Mouse (Mus musculus) urinary bladder, postnatal 36 days (tissue): ENCODE data around the gene Usp36.

Experiments used
- DNase-seq, 2 experiments: peaks; one replicate each; pipeline ENCODE4 v3.0.0; 2022; ENCODE audit warnings: low spot score in 2 of 2, mixed read lengths in 1 of 2

Usp36 gene

DNA sequence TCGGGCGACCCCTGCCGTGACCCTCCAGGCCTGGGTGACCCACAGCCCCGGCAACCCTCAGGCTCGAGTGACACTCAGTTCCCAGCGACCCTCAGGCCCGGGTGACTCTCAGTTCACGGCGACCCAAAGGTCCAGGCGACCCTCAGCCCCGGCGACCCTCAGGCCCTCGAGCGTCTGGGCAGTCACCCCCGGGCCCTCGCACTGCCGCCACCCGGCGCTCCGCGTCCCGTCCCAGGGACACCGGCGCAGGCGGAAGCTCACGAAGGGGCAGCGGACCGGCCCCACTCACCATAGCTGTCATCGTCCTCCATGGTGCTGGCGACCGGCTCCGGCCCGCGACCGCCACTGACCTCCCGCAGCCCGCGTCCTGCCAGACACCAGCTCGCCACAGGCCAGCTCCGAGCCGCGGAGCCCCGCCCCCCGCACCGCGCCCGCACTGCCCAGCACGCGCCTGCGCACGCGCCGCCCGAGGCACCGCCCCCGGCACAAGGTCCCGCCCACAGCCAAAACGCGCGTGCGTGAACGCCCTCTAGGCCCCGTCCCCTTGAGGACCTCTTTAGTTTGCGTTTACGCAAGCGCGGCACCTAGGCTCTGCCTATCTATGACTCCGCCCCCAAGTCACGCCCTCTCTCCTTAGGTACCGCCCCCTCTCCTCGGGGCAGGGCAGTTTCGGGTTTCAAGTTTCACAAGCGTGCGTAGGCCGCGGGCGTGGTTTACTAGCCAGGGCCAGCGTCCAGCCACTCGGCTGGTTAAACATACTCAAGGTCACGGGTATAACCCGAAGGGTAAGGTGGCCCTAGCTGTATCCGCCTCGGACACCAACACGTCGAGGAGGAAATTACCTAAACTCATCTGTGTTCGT lies 41.7 kb downstream of the Usp36 start, which contains the start of gene Cyth1:
TSS of gene Cyth1 (minus strand) at position 443 of the 862 bp plus-strand sequence.
- DNase-seq: peak; percentile 100

DNA sequence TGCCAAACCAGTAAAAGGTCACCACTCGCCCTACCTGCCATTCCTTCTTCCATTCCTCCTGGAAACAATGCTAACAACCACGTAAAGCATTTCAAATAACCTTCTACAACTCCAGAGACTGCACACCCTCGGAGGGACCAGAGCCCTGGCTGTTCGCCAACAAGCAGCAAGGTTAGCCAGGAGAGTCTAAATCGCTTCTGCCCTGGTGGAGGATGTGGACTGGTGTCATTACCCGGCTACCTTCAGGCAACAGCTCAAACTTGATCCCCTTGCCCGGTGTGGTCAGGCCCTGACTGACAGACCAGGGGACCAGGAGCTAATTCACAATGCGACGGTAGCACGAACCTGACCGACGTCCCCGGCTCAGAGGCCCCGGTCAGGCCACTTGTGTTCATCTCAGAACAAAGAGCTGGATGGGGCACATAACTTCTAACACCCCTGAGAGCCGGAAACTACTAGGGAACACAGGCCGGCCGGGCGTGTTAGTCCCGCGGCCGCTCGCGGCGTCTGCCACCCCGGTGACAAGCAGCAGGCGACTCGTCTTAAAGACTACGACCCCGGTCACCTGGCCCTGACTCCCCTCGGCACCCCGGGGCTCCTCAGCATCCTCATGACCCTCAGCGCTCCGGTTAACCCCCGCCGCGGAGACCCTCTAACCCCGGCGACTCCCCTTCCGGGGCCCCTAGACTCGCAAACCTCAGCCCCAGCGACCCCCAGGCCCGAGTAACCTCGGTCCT lies 42.5 kb downstream of the Usp36 start:
- peak; percentile 64 for DNase-seq

DNA sequence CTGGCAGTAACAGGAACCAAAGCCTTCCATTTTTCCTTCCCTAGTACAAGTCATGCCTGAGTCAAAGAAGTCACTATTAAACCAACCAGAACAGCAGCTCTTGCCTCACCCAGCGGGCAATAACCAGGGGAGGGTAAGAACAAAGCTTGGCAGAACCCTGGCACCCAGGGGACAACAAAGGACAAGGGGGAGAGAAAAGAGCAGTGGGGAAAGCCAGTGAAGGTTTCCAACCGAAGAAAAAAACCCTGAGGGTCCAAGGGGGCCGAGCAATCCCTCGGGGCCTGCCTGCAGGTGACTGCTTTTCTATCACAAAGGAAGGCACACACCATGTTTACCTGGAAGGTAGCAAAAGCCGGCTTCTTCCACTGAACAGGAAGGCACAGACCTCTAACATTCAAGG lies 43.3 kb downstream of the Usp36 start:
- DNase-seq: no peak

DNA sequence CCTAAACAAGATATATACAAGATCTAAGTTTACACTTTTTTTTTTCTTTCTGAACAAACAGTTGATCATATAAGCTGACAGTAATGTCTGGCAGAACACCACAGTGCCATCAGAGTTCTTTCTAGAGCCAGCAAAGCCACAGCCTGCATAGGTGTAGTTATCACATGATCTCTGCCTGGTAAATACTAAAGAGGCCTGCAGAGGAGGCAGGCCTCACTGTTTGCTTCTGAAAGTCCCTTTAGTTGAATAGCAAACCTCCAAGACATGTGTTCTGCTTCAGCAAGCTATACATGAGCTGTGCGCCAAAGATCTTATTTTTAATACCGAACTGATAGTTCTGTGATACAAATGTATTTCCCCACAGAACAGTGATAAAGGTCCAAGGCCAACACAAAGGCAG lies 44.9 kb downstream of the Usp36 start:
- DNase-seq: no peak

DNA sequence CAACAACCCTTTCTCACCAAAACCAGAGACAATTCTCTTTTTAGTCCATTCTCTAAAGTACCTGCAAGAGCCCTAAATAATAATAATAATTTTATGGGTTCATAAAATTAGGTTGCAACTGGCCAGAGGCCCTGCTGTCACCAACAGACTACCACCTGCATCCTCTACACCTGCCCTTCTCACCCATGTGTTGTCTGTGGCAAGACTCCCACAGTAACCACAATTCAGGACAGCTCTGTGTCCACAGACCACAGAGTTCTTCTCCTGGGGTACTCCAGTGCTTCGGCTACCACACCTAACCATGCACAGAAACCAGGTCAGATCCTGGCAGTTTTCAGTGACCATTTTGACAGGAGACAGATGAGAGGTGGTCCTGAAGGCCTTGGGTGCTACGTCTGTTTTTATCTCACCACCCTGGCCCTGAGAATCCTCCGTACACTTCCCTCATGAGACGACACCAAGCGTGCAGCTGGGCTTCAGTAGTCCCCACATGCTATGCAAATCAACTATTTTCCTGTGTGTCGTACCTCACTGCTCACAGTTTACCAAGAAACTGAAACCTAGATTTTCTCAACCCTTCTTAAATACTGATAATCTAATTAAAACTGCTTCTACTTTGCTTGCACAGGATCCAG lies 46.3 kb downstream of the Usp36 start:
- DNase-seq: no peak

DNA sequence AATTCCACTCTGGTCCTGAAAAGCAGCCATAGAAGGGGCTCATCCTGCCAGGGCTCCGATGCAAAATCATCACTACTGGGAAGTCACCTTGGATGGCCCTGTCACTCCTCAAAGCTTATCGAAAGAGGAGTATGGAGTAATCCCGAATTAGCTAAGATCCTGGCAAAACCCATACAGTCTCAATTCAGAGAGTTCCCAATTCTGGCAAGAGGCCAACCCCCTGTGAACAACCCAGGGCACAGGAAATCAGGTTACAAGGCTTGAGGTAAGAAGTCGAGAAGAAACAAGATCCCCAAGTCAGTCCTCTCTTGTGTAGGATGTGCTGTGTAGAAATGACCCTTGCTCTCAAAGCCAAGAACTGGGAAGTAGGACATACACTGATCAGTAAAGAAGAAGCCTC lies 47.5 kb downstream of the Usp36 start:
- peak in 1 of 2 experiments; percentile 37 for DNase-seq

DNA sequence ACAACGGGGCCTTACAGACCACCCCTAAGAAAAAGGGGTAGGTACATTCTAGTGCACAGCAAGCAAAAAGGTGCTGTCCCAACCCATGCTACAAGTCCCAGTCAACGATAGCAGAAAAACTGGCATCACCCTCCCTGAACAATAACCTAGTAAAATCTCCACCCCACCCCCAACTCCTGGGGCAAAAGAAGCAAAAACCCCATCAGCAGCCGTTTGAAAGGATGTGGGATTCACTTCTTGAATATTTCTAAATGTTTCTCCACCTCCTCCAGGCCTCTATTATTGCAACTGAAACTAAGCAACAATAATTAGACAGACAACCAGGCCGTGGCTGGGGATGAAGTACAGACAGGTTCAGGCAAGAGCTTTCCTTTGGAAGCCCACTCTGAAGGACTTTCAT lies 49.7 kb downstream of the Usp36 start:
- no peak for DNase-seq

DNA sequence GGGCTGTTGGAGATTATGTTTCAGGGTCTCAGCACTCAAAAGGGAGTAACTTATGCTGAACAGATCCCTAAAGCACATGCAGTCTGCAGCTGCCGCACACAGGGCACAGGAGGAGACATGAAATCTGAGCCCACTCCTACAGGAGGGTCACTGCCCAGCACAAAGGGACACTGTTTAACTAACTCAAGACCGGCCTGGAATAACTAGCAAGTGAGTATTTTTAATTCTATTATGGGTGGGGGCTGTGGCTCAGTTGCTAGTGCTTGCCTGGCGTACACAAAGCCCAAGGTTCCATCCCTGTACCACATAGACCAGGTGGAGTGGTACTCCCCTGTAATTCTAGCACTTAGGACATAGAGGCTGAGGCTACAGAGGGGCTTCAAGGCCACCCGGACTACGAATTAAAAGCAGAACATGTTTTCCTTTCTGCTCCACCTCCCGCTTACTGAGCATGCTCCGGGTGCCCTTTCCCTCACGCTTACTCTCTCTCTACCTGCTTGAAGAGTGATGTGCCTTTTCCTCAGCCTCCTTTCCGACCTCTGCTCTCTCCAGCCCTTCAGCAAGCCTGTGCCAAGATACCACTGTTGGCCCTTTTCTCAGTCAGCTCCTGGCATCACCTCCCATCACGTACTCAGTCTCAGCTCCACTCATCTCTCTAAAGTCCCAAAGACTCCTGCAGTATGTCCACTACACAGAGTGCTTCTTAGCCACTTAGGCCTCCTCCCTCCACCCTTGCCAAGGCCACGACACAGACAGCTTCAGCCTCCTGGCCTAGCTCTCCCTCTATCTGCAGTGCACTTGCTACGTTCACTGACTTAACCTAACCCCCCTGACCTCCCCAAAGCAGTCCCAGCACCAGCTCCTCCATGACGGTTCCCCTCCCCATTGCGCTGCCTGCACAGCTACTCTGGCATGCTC lies 50.5 kb downstream of the Usp36 start:
- no peak for DNase-seq

DNA sequence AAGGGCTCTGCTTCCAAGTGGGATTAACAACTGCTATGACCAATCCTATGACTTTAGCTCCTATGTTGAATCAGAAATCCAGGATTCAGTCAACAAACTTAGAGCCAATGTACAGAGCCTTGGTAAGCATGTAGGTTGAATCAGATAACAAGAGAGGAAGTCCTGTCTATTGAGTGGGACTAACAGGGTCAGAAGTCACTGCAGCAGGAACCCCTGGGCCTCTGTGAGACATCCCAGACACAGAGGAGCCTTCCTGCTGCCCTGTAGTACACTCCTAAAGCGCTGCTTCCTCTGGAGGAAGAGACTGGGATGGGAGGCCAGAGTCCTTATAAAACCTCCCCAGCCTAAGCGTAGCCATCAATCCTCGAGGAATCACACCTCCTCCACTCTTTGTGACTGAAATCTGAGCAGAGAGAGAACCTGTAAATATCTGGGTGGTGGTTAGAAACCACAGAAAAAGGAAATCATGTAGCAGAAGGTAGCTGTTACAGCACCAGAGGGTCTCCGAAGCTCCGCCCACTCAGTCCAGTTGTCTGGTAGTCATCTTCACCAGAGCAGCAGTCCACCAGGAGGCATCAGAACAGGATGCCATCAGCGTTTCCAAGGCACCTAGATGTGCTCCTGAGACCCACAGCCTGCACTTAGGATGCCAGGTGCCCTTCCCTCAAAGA lies 53.4 kb downstream of the Usp36 start:
- no peak for DNase-seq

DNA sequence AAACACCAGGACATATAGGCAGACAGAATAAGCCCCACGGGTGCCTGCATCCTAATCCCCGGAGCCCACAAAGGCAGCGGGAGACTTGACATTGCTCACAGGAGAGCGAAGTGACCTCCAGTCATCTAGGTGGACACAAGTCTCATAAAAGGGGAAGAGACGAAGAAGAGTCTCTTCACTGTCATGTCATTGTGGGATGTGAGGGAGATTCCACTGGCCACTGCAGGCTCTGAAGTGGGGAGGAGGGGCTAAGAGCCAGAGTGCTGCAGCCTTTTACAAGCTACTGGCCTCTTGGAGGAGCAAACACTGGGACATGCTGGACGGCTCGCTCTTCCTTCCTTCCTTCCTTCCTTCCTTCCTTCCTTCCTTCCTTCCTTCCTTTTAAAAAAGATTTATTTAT lies 55.1 kb downstream of the Usp36 start:
- no peak for DNase-seq

DNA sequence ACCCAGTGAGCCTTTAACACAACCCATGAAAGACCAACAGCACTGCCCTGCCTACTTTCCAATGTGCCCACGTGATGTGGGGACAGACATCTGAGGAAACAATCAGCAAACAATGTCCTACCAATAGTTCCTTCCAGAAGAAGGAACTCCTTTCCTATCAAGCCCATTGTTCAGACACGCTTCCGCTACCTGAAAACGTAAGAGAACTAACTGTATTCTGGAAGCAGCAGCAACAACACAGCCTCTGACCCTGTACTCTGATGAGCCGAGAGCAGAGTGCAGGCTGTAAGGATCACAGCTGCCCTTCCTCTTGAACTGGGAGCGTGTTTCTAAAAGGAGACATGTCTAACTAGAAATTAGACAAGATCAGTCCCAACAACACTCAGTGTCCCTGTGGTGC lies 55.5 kb downstream of the Usp36 start:
- no peak for DNase-seq

DNA sequence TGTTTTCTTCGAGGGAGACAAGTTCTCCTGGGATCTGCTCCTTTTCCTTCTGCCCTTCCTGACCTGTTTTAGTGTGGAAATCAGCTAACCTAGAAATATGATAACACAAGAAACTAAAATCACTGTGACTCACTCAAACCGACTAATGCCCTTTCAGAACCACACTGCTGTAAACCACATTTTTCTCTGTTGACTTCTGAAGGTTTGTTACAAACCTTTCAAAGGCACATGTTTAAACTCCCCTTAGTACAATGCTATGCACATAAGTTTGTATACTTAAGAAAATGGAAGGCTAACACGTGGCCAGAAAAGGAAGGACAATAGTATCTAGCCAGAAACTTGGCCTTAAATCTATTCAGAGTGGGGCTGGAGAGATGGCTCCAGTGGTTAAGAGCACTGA lies 56.1 kb downstream of the Usp36 start:
- DNase-seq: no peak

DNA sequence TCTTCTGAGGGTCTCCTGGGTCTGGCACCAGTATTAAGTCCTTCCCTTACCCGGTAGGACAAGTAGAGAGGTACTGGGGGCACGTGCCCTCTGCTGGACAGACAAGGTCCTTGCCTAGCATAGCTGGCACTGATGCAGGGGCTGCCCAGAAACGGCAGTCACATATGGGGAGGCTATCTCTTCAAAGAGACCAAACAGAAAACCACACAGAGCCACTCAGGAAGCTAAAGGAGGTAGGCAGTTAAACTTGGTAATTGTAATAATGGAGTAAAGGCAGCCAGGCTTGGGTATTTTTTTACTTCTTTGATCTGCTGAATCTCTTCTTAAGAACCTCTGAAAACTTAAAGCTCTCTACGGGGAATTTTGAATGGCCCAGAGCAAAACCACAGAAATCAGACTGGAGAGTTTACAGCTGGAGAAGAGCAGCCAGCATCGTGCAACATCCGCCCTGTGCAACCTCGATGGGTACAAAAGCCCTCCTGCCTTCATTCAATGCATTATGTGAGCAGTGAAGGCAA lies 57.7 kb downstream of the Usp36 start:
- no peak for DNase-seq

DNA sequence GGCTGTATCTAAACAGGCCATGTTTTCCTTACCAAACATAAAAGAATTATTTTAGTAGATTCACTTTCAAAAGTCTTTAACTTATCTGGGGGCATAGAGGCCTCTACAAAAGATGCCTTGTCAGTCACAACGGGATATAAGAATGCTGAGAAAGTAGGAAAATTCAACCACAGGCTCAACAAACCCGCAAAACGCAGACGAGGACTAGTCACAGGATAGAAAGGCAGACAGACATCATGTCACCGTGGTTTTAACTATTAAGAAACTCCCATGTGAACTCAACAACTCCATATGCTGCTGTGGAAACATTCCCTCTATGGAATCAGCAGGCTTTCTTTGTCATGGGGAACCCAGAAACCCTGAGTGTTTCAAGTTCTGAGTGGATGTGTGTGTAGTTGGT lies 60.1 kb downstream of the Usp36 start:
- DNase-seq: no peak

DNA sequence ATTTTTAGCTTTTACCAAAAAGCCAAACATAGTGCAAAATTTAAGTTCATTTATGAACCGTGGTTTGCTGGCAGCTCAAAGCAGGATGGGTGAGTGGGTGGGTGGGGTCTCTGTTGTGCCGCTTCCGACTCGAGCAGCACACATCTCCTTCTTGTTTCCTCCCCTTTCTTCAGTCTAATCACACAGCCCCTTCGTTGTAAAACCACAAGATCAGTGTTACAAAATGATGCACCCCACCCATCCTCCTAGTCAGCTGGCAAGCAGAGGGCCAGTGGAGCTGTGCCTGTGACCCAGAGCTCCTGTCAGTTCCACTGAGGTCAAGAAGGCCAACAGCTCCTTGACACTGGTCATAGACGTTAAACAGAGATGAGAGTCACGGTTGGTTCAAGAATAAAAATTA lies 62.4 kb downstream of the Usp36 start:
- DNase-seq: no peak

DNA sequence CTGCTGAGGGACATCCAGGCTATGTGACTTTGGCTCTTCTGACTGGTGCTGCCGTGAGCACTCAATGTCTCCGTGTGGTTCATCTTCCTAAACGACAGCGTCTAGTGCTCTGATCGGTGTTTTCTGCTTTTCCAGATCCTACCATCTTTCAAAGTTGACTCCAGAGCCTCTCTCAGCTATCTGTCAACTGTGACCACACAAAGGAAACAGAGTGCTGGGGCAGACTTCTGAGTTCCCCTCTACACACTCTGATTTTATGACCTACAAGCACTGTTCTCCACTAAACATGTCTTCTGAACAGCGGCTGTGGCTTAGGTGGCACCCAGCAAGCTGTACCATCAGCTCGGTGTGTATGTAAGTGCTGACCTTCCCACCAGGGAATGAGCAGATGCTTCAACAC lies 63.2 kb downstream of the Usp36 start:
- DNase-seq: no peak

DNA sequence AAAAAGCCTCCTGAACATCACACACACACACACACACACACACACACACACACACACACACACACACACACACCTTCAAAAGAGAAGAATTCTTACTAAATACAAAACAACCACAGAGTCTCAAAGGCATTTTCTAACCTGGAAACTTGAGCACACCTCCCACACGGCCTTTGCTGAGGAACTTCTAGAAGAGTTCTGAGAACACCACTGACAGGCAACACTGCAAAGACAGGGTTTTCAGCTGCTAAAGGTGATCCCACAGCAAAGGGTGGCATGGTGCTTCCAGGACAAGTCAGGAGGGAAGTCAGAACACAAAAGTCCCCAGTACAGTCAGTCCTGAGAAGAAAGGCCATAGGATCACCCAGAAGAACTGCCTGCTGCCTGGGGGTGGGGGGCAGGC lies 64.2 kb downstream of the Usp36 start:
- DNase-seq: no peak

DNA sequence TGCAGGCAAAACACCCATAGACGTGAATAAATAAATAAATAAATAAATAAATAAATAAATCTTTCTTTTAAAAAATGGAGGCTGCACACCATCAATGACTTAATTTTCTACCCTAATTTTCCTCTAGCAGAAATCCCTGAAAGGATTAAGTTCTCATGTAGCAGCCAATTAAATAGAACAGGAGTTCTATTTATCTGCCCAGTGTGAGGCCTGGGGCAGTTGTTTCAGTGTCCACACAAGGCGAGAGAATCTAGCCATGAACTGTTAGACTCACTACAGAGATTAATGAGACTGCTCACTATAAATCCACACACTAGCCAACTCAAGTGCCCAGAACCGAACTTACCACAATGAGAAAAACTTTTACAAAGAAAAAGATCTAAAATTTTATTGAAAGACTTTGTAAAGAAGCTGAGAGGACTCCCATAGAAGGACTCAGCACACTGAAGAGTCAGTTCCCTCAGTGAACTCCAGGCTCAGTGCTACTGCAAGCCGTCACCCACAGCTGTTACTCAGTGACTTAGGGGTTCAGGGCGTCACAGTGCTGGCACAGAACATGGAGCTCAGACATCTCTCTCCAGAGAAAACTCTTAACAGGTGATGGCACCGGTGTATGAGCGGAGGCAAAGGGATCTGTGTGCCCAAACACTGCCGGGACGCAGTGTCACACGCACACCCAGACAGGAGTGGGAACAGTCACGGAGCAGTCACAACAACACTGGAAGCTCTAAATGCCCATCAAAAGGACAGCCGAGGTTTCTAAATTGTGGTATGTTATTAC lies 64.8 kb downstream of the Usp36 start:
- DNase-seq: no peak

DNA sequence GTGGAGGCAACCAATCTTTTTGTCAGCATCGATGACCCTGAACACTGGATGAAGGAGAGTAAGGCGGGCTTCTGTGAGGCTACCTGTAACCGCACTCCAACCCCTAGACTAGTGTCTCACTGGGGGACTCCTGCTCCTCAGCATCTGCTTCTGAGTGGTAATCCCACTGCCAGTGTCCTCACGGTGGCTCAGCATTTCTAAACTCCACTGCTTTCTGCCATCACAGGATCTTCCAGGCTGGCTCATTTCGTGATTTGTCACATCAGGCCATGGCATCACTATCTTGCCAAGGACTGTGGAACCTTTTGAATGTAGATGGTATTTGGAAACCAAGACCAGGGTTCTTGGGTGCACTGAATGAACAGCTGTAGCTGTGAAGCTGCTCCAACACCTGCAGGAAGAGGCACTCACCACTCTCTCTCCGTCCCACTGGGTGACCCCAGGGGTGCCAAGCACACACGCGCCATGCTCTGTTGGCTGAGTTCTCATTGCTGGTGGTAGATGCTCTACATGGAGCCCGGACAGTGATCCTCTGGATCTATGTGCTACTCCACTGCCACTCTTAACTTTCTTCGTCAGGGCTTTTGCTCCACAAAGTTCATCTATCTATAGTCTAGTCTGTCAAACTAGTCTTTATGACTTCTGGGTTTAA lies 66.5 kb downstream of the Usp36 start:
- DNase-seq: no peak
